Mouse (Mus musculus) thymus, postnatal 10 days (tissue): ENCODE results near the gene Tgfbr3.
"Not testable (repeated sequence)": the region's sequence is repeated elsewhere in the genome, so short reads cannot be mapped to it uniquely, and the experiment has no call there.

Experiments
- DNase-seq, 2 experiments: peaks; one replicate each; pipeline ENCODE4 v3.0.0; 2021; ENCODE audit warnings: low spot score in 2 of 2

Gene Tgfbr3

DNA sequence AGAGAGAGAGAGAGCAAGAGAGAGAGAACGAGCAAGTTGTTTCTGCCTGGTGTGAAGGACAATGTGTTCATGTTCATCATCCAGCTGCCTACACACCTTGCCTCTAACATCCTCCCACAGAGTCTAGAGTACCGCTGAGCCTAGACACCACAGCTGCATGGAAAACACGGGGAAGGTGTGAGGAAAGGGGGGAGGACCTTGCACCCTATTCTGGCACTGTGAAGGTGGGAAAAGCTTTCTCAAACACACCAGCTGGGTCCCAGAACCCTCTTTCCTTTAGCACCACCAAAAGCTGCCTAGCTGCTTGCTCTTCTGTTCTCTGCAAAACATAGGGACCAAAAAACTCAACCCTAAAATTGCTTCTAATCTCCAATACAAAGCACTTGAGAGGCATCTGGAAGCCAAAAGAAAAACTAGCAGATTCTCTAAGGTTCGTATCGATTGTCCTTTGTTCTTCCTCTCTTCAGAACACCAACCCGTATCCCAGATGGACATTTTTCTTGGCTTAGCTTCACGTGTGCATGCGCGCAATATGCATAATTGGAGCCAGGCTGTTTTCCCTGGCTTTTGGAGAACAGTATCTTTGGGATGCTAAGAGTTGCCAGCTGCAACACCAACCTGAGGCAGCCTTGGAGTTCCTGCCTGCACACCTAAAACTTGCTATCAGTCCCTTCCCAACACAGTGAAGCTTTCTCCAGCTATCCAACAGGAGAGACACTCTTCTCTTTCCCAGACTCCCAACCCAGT, 6.7 kb downstream of the Tgfbr3 start:
- DNase-seq: no peak

DNA sequence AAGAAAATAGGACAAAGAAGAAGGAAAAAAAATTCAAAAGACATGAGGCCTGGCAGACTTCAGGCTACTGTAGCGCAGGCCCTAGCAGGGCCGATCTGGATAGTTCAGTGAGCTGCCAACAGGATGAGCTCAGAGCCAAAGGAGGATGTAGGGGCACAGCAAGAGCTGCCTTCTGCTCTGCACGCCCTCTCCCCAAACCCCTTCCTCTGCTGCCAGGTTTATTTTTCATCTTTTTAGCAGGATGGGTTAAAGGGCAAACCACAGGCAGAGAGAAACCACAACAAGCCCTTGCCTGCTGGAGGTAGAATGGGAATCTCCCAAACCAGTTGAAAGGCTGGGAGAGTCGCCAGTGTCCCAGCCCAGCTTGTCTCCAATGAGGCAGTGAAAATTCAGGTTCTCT, 10.2 kb downstream of the Tgfbr3 start:
- DNase-seq: no peak

- DNase-seq: no peak
Observed at GRCm38 (mm10) chr5:107276186-107276585, 13.2 kb downstream of the Tgfbr3 start.

- DNase-seq: no peak
Observed at GRCm38 (mm10) chr5:107272252-107273028, 17.0 kb downstream of the Tgfbr3 start.

DNA sequence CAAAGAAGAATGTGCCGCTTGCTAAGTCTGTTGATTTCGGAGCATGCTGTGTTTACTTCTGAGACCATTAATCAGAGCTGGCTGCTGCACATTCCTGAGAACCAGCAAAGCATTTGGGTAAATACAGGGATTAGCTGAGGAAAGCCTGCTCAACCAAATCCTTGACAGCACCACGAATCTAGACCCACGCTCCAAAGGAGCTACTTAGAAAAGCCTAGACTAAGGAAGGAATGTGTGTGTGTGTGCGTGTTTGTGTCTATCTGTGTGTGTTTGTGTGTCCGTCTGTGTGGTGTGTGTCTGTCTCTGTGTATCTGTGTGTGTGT, 20.5 kb downstream of the Tgfbr3 start:
- no peak for DNase-seq

DNA sequence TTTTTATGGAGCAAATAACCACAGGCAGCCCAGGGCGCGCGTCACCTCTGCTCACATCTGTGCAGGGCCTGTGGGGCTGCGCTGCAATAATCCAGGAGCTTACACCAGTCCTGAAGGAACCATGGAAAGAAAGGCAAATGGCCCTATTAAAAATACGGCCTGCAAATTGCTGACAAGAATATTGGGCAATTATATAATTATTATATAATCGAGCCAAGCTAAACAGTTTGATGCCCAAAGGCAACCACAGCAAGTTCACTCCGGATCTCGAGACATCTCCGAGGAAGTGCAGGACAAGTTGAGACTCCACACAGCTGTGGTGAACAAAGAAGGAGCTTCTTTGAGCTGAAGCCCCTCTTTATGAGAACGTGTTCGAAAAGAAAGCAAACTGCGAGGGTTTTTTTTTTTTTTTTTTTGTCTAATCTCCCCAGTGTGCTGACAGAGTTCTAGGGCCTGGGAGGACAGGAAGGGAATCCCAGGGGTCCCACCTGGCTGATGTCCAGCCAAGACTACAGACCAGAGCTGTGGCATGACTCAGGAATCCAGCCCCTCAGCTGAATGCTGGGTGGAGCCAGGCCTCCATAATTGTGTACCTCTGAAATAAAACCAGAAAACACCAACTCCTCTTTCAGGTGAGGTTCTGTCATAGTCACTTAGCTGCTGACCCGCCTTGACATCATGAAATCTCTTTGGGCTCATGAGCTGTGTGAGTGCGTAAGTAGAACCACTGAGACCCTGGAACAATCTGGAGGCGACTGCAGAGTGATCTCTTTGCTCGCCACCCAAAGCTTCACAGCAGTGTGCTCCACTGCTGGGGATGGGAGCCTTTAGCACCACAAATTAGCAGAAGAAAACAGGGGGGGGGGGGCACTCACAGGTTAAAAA, 21.1 kb downstream of the Tgfbr3 start:
- DNase-seq: no peak

GRCm38 (mm10) chr5:107266566-107266965, 22.9 kb downstream of the Tgfbr3 start:
- DNase-seq: no peak

DNA sequence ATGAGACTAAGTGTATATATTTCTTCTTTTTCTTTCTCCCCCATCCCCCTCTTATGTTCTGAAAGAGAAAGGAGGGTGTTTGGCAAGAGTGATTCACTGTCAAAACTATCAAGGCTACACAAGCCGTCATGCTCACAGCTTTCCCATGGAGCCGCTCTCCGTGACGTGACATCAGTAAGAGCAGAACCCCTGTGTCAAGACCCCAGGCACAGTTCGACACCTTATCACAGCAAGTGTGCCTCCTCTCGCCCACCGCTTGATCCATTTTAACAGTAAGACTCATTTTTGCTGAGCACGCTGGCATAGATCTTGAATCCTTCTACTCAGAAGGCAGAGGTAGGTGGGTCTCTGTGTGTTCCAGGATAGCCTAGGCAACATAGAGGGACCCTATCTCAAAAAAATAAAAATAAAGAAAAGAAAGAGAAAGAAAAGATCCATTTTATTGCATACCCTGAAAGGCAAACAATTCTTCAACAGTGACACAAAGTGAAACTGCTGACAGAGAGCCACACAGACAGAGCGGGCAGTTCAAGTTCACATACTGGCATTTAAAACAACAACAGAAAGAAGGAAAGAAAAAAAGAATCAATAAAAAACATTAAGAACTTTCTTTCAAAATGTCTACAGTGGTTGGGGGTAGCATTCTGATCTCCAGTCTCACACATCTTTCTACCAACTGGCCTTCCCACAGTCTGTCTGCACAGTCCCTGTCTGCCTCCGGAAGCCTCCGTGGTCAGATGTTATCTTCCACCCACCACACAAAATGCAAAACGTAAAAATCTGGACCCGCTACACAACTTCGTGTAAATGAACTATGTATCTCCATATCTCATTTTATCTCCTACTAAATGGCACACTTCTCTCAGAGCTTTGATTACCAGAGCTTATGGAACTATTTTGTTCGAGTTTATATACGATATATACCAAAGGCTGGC, 24.7 kb downstream of the Tgfbr3 start:
- peak in 1 of 2 experiments; percentile 11 for DNase-seq

DNA sequence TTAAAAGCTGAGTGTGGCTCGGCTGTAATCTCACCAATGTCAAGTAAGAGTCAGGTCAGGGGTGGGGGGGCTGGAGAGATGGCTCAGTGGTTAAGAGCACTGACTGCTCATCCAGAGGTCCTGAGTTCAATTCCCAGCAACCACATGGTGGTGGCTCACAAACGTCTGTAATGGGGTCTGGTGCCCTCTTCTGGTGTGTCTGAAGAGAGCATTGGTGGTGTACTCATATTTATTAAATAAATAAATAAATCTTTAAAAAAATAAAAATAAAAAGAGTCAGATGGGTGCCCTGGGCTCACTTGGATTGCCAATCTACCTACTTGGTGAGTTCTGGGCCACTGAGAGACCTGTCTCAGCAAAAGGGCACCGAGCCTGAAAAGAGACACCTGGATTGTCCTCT, 25.6 kb downstream of the Tgfbr3 start:
- DNase-seq: no peak

DNA sequence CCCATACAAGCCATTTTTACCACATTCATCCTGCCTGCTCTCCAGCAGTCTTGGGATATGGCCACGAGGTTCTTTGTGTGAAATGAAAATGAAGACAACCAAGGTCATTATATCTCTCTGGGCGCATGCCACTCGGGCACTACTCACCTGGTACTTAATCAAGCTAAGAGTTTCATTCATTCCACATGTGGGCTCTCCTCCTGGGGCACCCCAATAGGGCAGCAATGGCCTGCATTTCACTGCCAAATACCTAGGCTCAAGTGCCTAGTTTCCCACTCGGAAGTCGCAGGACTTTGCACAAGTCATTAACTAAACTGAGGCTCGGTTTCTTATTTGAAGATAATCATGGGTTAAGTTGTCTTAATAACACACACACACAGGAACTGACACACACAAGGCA, 27.5 kb downstream of the Tgfbr3 start:
- DNase-seq: no peak

GRCm38 (mm10) chr5:107260708-107261495, 28.5 kb downstream of the Tgfbr3 start:
- no peak for DNase-seq

DNA sequence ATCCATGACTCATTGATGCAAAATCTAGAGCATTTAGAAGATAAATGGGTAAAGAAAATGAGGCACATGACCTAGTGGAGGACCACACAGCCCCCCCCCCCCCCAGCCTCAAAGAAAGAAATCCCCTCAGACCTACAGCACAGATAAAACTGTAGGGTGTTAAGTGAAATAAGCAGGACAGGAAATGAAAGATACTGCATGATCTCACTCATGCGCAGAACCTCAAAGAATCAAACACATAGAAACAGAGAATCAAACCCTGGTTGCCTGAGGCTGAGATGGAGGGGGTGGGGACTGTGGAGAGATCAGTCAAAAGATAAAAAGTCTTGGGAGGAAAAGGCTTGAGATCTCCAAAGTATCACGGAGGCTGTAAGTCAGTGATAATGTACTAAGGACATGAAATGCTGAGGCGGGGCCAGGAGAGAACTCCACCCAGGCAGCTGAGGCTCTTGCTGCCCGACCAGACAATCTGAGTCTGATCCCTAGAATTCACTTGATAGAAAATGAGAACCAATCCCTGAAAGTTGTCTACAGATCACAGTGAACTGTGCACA, 29.9 kb downstream of the Tgfbr3 start:
- no peak for DNase-seq

GRCm38 (mm10) chr5:107253395-107253794, 36.0 kb downstream of the Tgfbr3 start:
- no peak for DNase-seq

- no peak for DNase-seq
Observed at GRCm38 (mm10) chr5:107252435-107252834, 37.0 kb downstream of the Tgfbr3 start.

DNA sequence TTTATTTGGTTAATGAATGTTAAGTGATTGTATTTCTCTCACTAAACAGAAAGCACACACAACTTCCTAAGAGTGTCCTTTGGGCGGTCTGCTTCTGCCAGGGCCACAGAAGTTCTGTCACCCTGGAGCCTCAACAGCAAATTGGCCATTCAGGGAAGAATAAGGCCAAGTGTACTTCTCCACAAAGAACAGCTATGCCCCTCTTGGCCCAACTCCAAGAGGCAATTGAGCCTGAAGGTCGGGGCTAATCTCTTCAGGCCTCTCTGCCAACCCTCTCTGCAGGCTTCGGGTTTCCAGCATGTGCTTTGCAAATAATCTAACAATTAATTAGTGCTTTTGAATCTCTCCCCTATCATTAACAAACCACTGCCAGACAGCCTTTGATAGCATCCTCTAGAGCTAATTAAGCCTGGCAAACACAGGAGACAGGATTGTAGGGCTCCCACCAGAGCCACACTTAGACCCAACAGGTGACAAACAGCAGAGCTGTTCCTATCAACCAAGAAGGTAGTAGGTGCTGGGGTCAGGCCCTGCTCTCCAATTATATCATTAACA, 37.6 kb downstream of the Tgfbr3 start:
- no peak for DNase-seq

- DNase-seq: no peak
Observed at GRCm38 (mm10) chr5:107250548-107251272, 38.7 kb downstream of the Tgfbr3 start.

DNA sequence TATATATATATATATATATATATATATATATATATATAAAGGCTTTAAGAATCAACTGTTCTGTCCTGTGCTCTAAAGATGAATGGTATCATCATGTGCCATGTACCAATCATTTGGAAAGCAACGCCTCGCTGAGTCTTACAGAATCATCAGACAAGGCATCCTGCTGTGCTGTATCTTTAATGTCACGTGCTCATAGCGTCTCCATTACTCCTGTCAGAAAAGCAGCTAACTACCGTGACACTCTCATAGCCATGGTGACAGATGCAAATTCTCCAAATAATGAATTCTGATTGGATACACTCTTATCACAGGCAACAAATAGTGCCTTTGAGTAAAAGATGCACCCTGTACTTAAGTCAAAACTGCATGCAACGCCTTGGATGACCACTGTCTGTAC, 40.7 kb downstream of the Tgfbr3 start:
- no peak for DNase-seq

DNA sequence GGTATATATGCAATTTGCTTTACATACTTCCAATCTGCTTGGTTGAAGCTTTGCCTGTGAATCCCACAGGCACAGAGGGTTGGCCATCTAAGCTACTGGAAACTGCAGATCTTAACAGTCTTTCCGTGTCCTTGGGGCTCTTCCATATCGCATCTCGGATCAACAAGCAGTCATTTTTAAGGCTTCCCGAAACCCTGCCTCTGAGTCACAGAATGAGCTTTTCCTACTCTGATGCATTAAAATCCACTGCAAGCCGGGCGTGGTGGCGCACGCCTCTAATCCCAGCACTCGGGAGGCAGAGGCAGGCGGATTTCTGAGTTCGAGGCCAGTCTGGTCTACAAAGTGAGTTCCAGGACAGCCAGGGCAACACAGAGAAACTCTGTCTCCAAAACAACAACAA, 41.1 kb downstream of the Tgfbr3 start:
- DNase-seq: not testable (repeated sequence)

- DNase-seq: no peak
Observed at GRCm38 (mm10) chr5:107247786-107248185, 41.6 kb downstream of the Tgfbr3 start.
